Mouse (Mus musculus): ENCODE measurements around the gene Pde6h. TPM values are rescaled to one million over a fixed set of nuclear protein-coding genes. Genes with fewer than 3 reads are reported as not detected.
"Not testable (repeated sequence)": the region's sequence is repeated elsewhere in the genome, so short reads cannot be mapped to it uniquely, and the experiment has no call there.

The Pde6h gene
- 0.27 and 0.60 TPM in 2 replicates for polyA plus RNA-seq (2015; fragmentation: Nextera tagmentation; extraction: Ambion mirVana)

GRCm38 (mm10) chr6:136923532-136923931, at the start of gene Pde6h:
TSS of gene Pde6h (plus strand) at chr6:136923832.
- TF ChIP-seq EP300 (IDR thresholded peaks at IDR 0.05) (no peak), CTCF (IDR thresholded peaks at IDR 0.05) (no peak)
- no peaks in the 10 kb centered on the region for H3K27me3 ChIP-seq (replicated peaks; ENCODE audit: insufficient read depth, low read length)
- 90% methylated on average over 8 of the region's 8 CpGs for WGBS
- no peaks in the 10 kb centered on the region for H3K4me1 ChIP-seq (ENCODE audit: insufficient read depth, low read depth, low read length)
- H3K4me2 ChIP-seq (replicated peaks; ENCODE audit: low read depth, low read length), result no peak within 1 kb of the TSS
- ATAC-seq (no peak), DNase-seq (ENCODE audit: low spot score) (no peak)
- H3K9ac ChIP-seq (replicated peaks; ENCODE audit: low read depth), result no peak within 1 kb of the TSS
- no peak within 1 kb of the TSS for H3K4me3 ChIP-seq (ENCODE audit: low read depth, low read length)
- no peaks in the 10 kb centered on the region for H3K36me3 ChIP-seq (ENCODE audit: insufficient read depth, low read length)
- H3K9me3 ChIP-seq (ENCODE audit: low read length), result no peaks in the 10 kb centered on the region
- no peak within 1 kb of the TSS for H3K27ac ChIP-seq (ENCODE audit: low read length)

- Histone ChIP-seq H3K9me3 (ENCODE audit: low read length) (no peaks in the 10 kb centered on the region), H3K4me1 (ENCODE audit: insufficient read depth, low read depth, low read length) (no peaks in the 10 kb centered on the region), H3K27ac (ENCODE audit: low read length) (peak overlapping the region; percentile 34), H3K4me2 (replicated peaks; ENCODE audit: low read depth, low read length) (peak overlapping the region; percentile 30; the same call in 1 of the 2 replicates), H3K27me3 (replicated peaks; ENCODE audit: insufficient read depth, low read length) (no peaks in the 10 kb centered on the region), H3K4me3 (ENCODE audit: low read depth, low read length) (peak overlapping the region; percentile 34; the same call in 1 of the 2 replicates), H3K36me3 (ENCODE audit: insufficient read depth, low read length) (no peaks in the 10 kb centered on the region), H3K9ac (replicated peaks; ENCODE audit: low read depth) (peak overlapping the region; percentile 47)
- ATAC-seq (0 out of 2 replicates have a peak, but pooled peaks have one; percentile 25), DNase-seq (ENCODE audit: low spot score) (peak; percentile 54)
- 18% methylated on average over 8 of the region's 8 CpGs for WGBS
- TF ChIP-seq EP300 (IDR thresholded peaks at IDR 0.05), result no peak
- no peak for TF ChIP-seq CTCF (IDR thresholded peaks at IDR 0.05)
These were observed 49.0 kb upstream of the Pde6h start for GRCm38 (mm10) chr6:136874599-136874998.

- H3K27me3 ChIP-seq (replicated peaks; ENCODE audit: insufficient read depth, low read length), result no peaks in the 10 kb centered on the region
- ATAC-seq (peak; percentile 83), DNase-seq (ENCODE audit: low spot score) (peak; percentile 79)
- H3K4me3 ChIP-seq (ENCODE audit: low read depth, low read length), result peak within 1 kb of the TSS; percentile 34
- H3K27ac ChIP-seq (ENCODE audit: low read length), result peak within 1 kb of the TSS; percentile 68
- WGBS, result 30% methylated on average over 9 of the region's 9 CpGs
- H3K9ac ChIP-seq (replicated peaks; ENCODE audit: low read depth), result peak within 1 kb of the TSS; percentile 47
- no peaks in the 10 kb centered on the region for H3K4me1 ChIP-seq (ENCODE audit: insufficient read depth, low read depth, low read length)
- no peaks in the 10 kb centered on the region for H3K36me3 ChIP-seq (ENCODE audit: insufficient read depth, low read length)
- TF ChIP-seq CTCF (IDR thresholded peaks at IDR 0.05), result no peak
- TF ChIP-seq EP300 (IDR thresholded peaks at IDR 0.05), result no peak
- no peaks in the 10 kb centered on the region for H3K9me3 ChIP-seq (ENCODE audit: low read length)
- peak within 1 kb of the TSS; percentile 30 for H3K4me2 ChIP-seq (replicated peaks; ENCODE audit: low read depth, low read length)
These were observed 48.0 kb upstream of the Pde6h start, which contains the start of gene Mgp for GRCm38 (mm10) chr6:136875670-136876069. TSS of gene Mgp (minus strand) at chr6:136875823.

- no peak overlapping the region for H3K4me2 ChIP-seq (replicated peaks; ENCODE audit: low read depth, low read length)
- WGBS, result 29% methylated on average over 8 of the region's 8 CpGs
- no peaks in the 10 kb centered on the region for H3K36me3 ChIP-seq (ENCODE audit: insufficient read depth, low read length)
- TF ChIP-seq CTCF (IDR thresholded peaks at IDR 0.05) (no peak), EP300 (IDR thresholded peaks at IDR 0.05) (no peak)
- H3K4me3 ChIP-seq (ENCODE audit: low read depth, low read length), result no peak overlapping the region
- ATAC-seq, result peak; percentile 52
- no peak for DNase-seq (ENCODE audit: low spot score)
- no peaks in the 10 kb centered on the region for H3K27me3 ChIP-seq (replicated peaks; ENCODE audit: insufficient read depth, low read length)
- H3K27ac ChIP-seq (ENCODE audit: low read length), result 0 out of 2 replicates have a peak overlapping the region, but pooled peaks have one; percentile 6
- H3K9ac ChIP-seq (replicated peaks; ENCODE audit: low read depth), result no peak overlapping the region
- no peaks in the 10 kb centered on the region for H3K9me3 ChIP-seq (ENCODE audit: low read length)
- H3K4me1 ChIP-seq (ENCODE audit: insufficient read depth, low read depth, low read length), result no peaks in the 10 kb centered on the region
These were observed 42.0 kb upstream of the Pde6h start for GRCm38 (mm10) chr6:136881678-136882077.

- 68% methylated on average over 3 of the region's 3 CpGs for WGBS
- Histone ChIP-seq H3K4me2 (replicated peaks; ENCODE audit: low read depth, low read length) (no peak overlapping the region), H3K9me3 (ENCODE audit: low read length) (no peaks in the 10 kb centered on the region), H3K4me3 (ENCODE audit: low read depth, low read length) (no peak overlapping the region), H3K4me1 (ENCODE audit: insufficient read depth, low read depth, low read length) (peaks cover 5% of the 10 kb centered on the region; the same call in 1 of the 2 replicates), H3K36me3 (ENCODE audit: insufficient read depth, low read length) (no peaks in the 10 kb centered on the region), H3K9ac (replicated peaks; ENCODE audit: low read depth) (no peak overlapping the region), H3K27ac (ENCODE audit: low read length) (no peak overlapping the region), H3K27me3 (replicated peaks; ENCODE audit: insufficient read depth, low read length) (no peaks in the 10 kb centered on the region)
- TF ChIP-seq CTCF (IDR thresholded peaks at IDR 0.05) (no peak), EP300 (IDR thresholded peaks at IDR 0.05) (no peak)
- ATAC-seq (no peak), DNase-seq (ENCODE audit: low spot score) (no peak)
These were observed 40.2 kb upstream of the Pde6h start for GRCm38 (mm10) chr6:136883431-136883915.

- TF ChIP-seq EP300 (IDR thresholded peaks at IDR 0.05) (no peak), CTCF (IDR thresholded peaks at IDR 0.05) (no peak)
- Histone ChIP-seq H3K4me1 (ENCODE audit: insufficient read depth, low read depth, low read length) (peaks cover 5% of the 10 kb centered on the region; the same call in 1 of the 2 replicates), H3K4me3 (ENCODE audit: low read depth, low read length) (no peak overlapping the region), H3K27ac (ENCODE audit: low read length) (no peak overlapping the region), H3K9ac (replicated peaks; ENCODE audit: low read depth) (no peak overlapping the region), H3K9me3 (ENCODE audit: low read length) (no peaks in the 10 kb centered on the region), H3K27me3 (replicated peaks; ENCODE audit: insufficient read depth, low read length) (no peaks in the 10 kb centered on the region), H3K4me2 (replicated peaks; ENCODE audit: low read depth, low read length) (no peak overlapping the region), H3K36me3 (ENCODE audit: insufficient read depth, low read length) (no peaks in the 10 kb centered on the region)
- DNase-seq (ENCODE audit: low spot score), result no peak
- ATAC-seq, result no peak
- WGBS, result 93% methylated on average over 6 of the region's 6 CpGs
These were observed 39.7 kb upstream of the Pde6h start for GRCm38 (mm10) chr6:136883961-136884360.

GRCm38 (mm10) chr6:136884766-136885165, 38.9 kb upstream of the Pde6h start:
- not testable (repeated sequence) for H3K9me3 ChIP-seq (ENCODE audit: low read length); DNase-seq (ENCODE audit: low spot score); H3K9ac ChIP-seq (replicated peaks; ENCODE audit: low read depth); H3K4me3 ChIP-seq (ENCODE audit: low read depth, low read length); H3K36me3 ChIP-seq (ENCODE audit: insufficient read depth, low read length); ATAC-seq; H3K27me3 ChIP-seq (replicated peaks; ENCODE audit: insufficient read depth, low read length); H3K4me1 ChIP-seq (ENCODE audit: insufficient read depth, low read depth, low read length); H3K27ac ChIP-seq (ENCODE audit: low read length); H3K4me2 ChIP-seq (replicated peaks; ENCODE audit: low read depth, low read length)
- WGBS, result 25% methylated on average over 1 of the region's 1 CpGs
